Mouse (Mus musculus): ENCODE data around the gene Ptpn5.

Ptpn5 gene

GRCm38 (mm10) chr7:47056273-47056672 lies 77.2 kb downstream of the Ptpn5 start:
- DNase-seq (ENCODE audit: low read depth, low spot score), result no peak

- DNase-seq (ENCODE audit: low read depth, low spot score), result no peak
Measured at GRCm38 (mm10) chr7:47055744-47056143, 77.7 kb downstream of the Ptpn5 start.

GRCm38 (mm10) chr7:47054666-47055065 lies 78.8 kb downstream of the Ptpn5 start:
- no peak for DNase-seq (ENCODE audit: low read depth, low spot score)

- no peak for DNase-seq (ENCODE audit: low read depth, low spot score)
Measured at GRCm38 (mm10) chr7:47053287-47053686, 80.2 kb downstream of the Ptpn5 start.

GRCm38 (mm10) chr7:47052276-47052675 lies 81.2 kb downstream of the Ptpn5 start:
- DNase-seq (ENCODE audit: low read depth, low spot score), result no peak

- no peak for DNase-seq (ENCODE audit: low read depth, low spot score)
Measured at GRCm38 (mm10) chr7:47051404-47052151, 81.9 kb downstream of the Ptpn5 start.

- DNase-seq (ENCODE audit: low read depth, low spot score), result no peak
Measured at GRCm38 (mm10) chr7:47050766-47051165, 82.7 kb downstream of the Ptpn5 start.

- DNase-seq (ENCODE audit: low read depth, low spot score), result peak; percentile 90
Measured at GRCm38 (mm10) chr7:47050366-47050765, 83.1 kb downstream of the Ptpn5 start, which contains the start of gene Tmem86a. TSS of gene Tmem86a (plus strand) at chr7:47050601.

- no peak for DNase-seq (ENCODE audit: low read depth, low spot score)
Measured at GRCm38 (mm10) chr7:47042823-47043490, 90.5 kb downstream of the Ptpn5 start.

- no peak for DNase-seq (ENCODE audit: low read depth, low spot score)
Measured at GRCm38 (mm10) chr7:47042121-47042520, 91.4 kb downstream of the Ptpn5 start.

- no peak for DNase-seq (ENCODE audit: low read depth, low spot score)
Measured at GRCm38 (mm10) chr7:47041706-47042105, 91.8 kb downstream of the Ptpn5 start.

- no peak for DNase-seq (ENCODE audit: low read depth, low spot score)
Measured at GRCm38 (mm10) chr7:47035426-47035825, 98.1 kb downstream of the Ptpn5 start.

- DNase-seq (ENCODE audit: low read depth, low spot score), result no peak
Measured at GRCm38 (mm10) chr7:47034785-47035384, 98.6 kb downstream of the Ptpn5 start.

- DNase-seq (ENCODE audit: low read depth, low spot score), result no peak
Measured at GRCm38 (mm10) chr7:47031371-47031770, 102.1 kb downstream of the Ptpn5 start.

GRCm38 (mm10) chr7:47030517-47031193 lies 102.8 kb downstream of the Ptpn5 start:
- no peak for DNase-seq (ENCODE audit: low read depth, low spot score)

All from brain, embryonic 18.5 days (tissue).